Mouse (Mus musculus): ENCODE data around the gene Abca12.

DNA sequence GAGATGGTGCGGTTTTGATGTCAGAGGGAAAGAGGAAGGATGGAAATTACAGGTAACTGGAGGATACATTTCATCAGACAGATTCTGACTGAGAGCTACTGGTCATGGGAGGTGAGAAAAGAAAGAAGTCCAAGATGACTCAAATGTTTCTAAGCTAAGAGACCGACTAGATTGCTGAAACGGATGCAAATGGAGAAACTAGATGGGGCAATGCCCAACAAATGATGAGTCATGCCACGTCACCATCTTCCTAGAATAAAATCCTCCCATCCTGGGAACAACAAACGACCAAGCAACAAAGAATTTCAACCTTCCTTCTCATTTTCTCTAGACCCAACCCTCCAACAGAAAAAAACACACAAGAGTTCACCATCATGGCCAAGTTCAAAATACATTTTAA, 18.6 kb downstream of the Abca12 start:
- TF ChIP-seq POLR2A (IDR thresholded peaks at IDR 0.05; ENCODE audit: extremely low read depth, insufficient read depth, low read length) = no peak
- TF ChIP-seq CTCF (IDR thresholded peaks at IDR 0.05; ENCODE audit: extremely low read depth, insufficient read depth, low read length) = no peak

All from cortical plate, adult 2 months (tissue).